Mouse (Mus musculus): ENCODE results near the gene Stil.

Gene Stil

DNA sequence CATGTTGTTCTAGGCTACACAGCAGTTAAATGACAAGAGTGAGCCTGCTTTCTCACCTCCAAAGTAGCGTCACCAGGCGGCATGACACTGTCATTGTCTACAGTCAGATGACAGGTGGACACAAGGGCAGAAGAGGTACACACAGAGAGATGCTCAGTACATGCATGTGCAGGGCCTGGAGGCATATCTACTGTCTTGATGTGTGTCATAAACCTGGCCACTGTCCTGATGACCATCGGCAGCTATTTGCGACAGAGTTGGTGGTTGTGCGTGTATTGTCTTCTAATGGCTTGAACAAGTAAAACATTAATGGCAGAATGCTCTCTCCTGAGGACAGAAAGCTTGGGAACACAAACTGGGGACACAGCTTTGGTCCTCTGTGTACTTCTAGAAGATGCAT lies 51.3 kb downstream of the Stil start:
- DNase-seq (ENCODE audit: low spot score): no peak

DNA sequence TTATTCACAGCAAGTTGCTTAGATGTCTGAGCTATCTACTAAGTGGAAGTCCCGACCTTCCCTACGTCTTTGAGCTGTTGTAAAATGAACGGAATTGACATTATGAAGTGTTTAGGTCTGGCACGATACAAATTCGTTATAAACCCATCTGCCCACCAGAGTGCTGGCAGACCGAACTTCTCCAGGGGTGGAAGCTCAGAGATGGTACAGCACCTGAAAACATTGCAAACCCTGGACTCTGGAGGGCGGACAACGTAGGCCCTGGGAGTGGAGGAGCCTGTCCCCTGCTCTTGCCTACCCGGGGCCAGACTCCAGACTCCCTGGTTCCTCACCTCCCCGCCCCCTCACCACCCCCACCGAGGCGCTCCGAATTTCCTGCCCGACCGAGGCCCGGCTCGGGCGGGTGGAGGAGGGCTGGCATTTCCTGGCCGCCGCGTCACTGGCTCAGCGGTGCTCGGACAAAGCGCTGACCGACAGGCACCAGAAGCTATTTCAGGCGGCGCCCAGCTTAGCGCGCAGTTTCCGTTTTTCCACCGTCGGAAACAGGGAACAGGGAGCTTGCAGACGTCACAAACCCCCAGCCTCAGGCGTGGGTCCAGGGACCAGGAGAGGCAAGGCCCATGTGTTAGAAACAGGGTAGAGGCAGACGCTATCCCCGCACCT lies 52.5 kb downstream of the Stil start:
- DNase-seq (ENCODE audit: low spot score): peak; percentile 74

DNA sequence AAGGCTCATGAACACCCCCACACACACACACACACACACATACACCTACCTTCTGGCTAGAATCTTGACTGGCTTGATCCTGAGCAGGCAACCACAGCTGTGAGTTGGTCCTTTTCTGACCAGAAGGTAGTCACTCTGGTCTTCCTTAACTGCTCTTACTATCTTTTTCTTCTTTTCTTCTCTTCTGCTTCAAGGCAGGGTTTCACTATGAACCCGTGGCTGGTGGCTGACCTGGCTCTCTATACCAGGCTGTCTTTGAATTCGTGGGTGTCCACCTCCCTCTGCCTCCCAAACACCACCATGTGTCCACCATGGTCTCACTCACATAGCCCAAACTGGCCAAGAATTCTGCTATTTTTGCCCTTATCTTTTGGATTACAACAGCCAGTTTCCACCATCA lies 55.1 kb downstream of the Stil start:
- DNase-seq (ENCODE audit: low spot score): no peak

- no peak for DNase-seq (ENCODE audit: low spot score)
Observed at GRCm38 (mm10) chr4:115055691-115056090, 55.7 kb downstream of the Stil start.

GRCm38 (mm10) chr4:115056371-115056920 lies 56.5 kb downstream of the Stil start, which contains the start of gene Tal1:
Gene Tal1 (plus strand): TSS chr4:115056426.
- DNase-seq (ENCODE audit: low spot score): peak; percentile 71

DNA sequence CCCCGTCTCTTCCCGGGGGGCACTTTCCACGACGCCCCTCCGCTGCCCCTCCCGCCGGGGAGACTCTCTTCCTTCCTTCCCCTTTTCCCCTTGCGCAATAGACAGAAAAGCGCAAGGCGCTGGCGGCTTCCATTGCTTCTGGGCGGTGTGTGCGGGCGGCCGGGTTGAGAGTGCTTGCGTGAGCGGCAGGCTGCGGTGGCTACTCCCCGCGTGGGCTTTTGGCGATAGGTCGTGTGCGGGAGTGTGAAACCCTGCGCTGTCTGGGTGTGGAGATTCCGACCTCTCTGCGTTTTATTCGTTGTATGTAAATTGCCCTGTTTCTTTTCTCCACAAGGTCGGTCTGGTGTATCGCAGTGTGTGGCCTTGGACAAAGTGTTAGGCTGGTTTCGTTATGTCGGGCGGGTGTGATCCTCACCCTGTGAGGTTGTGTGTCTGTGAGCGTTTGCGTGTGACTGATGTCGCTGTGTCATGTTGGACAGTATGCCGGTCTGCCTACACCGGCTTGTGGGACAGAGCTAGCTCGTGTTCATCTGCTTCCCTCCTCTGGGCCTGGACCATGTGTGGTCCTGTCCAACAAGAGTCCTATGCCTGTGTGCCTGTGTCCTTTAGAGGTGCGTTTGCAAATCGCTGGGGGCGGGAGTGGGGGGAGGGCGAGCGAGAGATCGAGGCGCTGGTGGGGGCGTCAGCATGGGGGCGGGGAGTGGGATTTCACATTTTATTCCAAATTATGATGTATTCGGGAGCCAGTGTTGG lies 57.1 kb downstream of the Stil start:
- DNase-seq (ENCODE audit: low spot score): peak; percentile 74

DNA sequence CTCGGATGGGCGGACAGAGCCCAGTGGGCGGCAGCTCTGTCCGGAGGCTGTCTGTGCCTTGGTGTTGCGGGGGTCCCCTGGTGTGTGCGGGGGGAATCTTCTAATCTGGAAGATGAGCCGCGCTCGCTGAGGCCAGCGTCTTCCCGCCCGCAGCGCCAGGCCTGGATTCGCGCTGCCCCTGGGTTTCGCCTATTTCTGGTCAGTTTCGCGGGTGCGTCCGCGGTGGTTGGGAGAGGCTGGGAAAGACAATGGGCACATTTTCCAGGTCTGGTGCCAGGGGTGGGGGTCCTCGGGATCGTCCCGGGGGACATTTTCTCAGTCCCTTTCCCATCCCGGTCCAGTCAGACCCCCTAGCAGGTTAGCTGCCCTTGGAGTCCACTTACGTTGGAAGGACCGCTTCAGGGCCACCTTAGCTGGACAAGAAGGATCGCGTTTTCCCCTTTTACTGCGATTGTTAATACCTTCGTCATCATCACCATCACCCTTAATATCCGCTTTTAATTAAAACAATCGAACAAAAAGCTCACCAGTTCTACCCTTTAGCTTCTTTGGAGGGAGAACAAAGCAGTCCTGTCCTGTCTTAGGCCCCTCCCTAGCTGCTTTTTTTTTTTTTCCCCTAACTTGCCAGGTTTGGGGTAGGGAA lies 57.8 kb downstream of the Stil start:
- DNase-seq (ENCODE audit: low spot score): peak; percentile 62

GRCm38 (mm10) chr4:115058317-115058761 lies 58.4 kb downstream of the Stil start:
- peak; percentile 60 for DNase-seq (ENCODE audit: low spot score)

DNA sequence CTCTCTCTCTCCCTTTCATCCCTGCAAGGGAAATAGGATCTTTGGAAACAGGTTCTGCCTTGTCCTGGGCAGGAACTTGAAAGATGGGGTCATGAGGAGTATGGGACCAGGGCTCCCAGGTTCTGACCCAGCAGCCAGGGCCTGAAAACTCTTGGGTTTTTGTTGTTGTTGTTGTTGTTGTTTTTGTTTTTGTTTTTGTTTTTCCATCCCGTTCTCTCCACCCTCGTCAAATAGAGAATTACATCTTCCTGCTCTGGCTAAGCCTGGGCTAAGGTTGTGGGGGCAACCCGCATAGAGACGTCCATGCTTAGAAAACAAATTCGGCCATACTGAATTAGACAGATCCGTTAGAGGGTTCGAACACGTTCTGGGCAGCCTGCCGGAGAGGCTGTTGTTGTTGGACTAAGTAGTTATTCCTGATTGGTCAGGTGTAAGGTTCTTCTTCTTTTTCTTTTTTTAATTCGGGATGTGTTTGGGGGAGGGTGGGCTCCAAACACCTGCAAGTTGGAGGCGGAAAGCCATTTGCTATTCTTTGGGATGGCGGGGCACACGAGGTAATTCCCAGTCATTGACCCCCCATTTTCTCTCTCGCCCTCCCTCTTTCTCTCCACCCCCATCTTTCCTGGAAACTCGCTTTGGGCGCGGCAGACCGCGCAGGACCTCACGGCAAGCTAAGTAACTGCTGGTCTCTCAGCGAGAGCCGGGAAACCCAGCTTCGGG lies 59.1 kb downstream of the Stil start:
- DNase-seq (ENCODE audit: low spot score): peak; percentile 45

DNA sequence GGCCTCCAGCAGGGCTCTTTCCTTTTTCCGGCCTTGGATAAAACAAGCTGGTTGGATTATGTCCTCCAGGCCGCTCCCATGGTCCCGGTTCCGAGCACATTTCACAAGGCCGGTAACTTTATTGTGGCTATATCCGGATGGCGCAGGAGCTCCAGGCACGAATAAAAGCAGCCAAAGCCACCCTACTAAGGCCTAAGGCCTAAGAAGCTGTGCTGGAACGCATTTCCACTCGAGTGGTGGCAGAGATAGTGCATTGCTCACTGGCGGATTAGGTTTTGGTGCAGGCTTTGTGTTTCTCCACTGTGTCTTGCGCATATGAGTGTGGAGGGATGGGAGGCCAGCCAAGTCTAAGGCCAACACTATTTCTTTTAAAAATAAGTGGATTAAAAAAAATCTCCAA lies 59.9 kb downstream of the Stil start:
- DNase-seq (ENCODE audit: low spot score): peak; percentile 45

- peak; percentile 33 for DNase-seq (ENCODE audit: low spot score)
Observed at GRCm38 (mm10) chr4:115060753-115061152, 60.8 kb downstream of the Stil start.

DNA sequence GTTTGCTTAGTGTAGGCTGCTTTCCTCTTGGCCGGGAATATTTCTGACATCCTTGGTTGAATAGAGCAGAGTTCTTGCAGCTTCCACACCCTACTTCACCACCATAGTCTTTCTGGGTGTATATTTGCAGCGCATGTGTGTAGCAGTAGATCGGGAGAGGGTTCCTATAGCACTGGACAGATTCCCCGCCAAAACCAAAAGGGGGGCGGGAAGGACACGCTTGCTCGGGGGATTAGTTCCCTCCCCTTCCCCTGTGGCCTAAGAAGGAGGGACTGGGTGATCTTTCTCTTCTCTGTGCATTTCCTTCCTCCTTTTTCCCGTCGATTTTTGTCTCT lies 62.5 kb downstream of the Stil start:
- peak; percentile 47 for DNase-seq (ENCODE audit: low spot score)

- DNase-seq (ENCODE audit: low spot score): peak; percentile 59
Observed at GRCm38 (mm10) chr4:115062875-115063517, 63.0 kb downstream of the Stil start.

GRCm38 (mm10) chr4:115063518-115064239 lies 63.7 kb downstream of the Stil start:
- DNase-seq (ENCODE audit: low spot score): no peak

DNA sequence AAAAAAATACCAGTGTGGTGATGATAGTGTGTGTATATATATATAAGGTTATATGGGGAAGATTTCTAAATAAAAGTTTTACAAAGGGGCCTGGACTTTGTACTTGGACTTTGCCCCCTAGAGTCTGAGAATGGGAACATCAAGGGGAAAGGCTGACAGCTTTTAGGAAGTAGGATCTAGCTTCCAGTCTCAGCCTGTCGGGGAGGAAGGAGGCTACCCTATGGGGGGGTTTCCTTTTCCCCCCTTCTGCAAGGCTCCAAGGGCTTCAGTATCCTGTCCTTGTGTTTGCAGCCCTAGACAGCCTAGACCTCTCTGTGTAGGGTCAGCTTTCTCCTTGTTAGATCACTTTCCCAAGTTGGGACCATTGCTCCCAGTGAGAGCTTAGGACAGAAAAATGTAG lies 71.7 kb downstream of the Stil start:
- no peak for DNase-seq (ENCODE audit: low spot score)

GRCm38 (mm10) chr4:115074789-115075188 lies 74.8 kb downstream of the Stil start:
- DNase-seq (ENCODE audit: low spot score): no peak

DNA sequence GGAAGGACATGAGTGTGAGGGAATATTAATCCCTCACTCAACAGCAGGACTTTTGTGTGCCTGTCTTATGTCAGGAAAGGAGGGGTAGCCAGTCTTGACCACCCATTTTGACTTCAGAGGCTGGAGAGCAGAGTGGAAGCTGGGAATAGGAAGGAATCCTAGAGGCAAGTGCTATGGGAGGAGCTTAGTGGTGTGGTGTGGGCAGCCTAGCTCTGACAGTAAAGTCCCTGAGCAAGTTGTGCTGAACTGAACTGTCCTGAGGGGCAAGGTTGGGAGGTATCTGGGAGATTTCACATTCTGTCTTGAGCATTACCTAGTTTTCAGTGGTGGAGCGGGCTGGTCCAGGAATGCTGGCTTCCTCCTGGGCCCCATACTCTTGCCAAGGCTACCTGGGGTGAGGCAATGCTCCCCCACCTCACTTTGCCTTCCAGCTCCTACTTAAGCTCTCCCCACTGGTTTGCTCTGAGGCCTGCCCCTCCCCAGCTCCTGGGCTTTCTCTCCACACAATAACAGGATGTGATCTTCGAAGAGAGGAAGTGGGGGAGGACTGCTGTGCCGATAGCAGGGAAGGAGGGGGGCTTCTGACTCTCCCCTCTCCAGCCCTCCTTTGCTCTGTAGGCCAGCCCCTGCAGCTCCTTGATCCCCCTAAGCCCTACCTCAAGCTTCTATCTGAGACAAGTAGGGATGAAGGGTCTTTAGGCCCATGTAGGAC lies 75.4 kb downstream of the Stil start:
- DNase-seq (ENCODE audit: low spot score): no peak

GRCm38 (mm10) chr4:115078892-115079820 lies 79.2 kb downstream of the Stil start:
- peak; percentile 77 for DNase-seq (ENCODE audit: low spot score)

DNA sequence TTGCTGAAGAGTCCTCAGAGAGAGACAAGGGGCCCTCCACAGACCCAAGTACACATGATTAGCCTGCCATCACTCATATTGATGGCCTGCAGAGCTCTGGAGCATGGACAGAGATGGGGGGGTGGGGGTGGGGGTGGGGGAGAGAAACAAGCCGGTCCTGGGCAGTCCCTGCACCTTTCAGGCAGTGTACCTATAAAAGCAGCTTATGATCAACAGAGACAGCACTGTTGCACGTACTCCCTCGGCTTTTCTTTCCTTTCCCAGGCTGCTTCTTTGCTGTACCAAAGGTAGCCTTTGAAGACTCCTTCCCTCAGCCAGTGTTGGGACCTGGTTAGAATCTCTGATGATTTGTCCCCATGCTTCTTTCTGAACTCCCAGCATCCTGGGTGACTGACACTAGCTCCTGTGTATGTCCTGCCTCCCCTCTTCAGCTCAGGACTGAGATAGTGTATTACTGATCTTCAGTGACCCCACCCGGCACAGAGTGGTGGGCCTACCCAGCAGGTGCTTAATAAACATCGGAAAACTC lies 79.9 kb downstream of the Stil start:
- DNase-seq (ENCODE audit: low spot score): no peak

All from embryo, embryonic 10.5 days (tissue).